Mouse (Mus musculus) C2C12 (cell line): ENCODE measurements around the gene Vamp5.

ENCODE experiments used
- CEBPB ChIP-seq: IDR thresholded peaks from one replicate; pipeline ENCODE4 v1.6.1; 2011; ENCODE audit warnings: low read depth, mild to moderate bottlenecking, control low read depth, moderate library complexity
- CTCF ChIP-seq: IDR thresholded peaks from one replicate; pipeline ENCODE4 v1.5.1; 2011; ENCODE audit not compliant: control insufficient read depth, insufficient read depth, insufficient read length
- FOSL1 ChIP-seq: IDR thresholded peaks from one replicate; pipeline ENCODE4 v1.8.0; 2011; ENCODE audit warnings: mild to moderate bottlenecking, low read length; ENCODE audit not compliant: poor library complexity, insufficient read depth, severe bottlenecking
- MAX ChIP-seq: IDR thresholded peaks from one replicate; pipeline ENCODE4 v1.6.1; 2011; ENCODE audit warnings: mild to moderate bottlenecking, control low read depth
- MYOD1 ChIP-seq: IDR thresholded peaks from one replicate; pipeline ENCODE4 v1.6.1; 2011; ENCODE audit warnings: low read depth; ENCODE audit not compliant: control insufficient read depth, insufficient read length
- MYOG ChIP-seq: IDR thresholded peaks from one replicate; pipeline ENCODE4 v1.6.1; 2011; ENCODE audit not compliant: control insufficient read depth, insufficient read length; ENCODE audit errors: extremely low read depth
- USF1 ChIP-seq: IDR thresholded peaks from one replicate; pipeline ENCODE4 v1.6.1; 2011; ENCODE audit warnings: low read depth, mild to moderate bottlenecking, control low read depth, moderate library complexity

DNA sequence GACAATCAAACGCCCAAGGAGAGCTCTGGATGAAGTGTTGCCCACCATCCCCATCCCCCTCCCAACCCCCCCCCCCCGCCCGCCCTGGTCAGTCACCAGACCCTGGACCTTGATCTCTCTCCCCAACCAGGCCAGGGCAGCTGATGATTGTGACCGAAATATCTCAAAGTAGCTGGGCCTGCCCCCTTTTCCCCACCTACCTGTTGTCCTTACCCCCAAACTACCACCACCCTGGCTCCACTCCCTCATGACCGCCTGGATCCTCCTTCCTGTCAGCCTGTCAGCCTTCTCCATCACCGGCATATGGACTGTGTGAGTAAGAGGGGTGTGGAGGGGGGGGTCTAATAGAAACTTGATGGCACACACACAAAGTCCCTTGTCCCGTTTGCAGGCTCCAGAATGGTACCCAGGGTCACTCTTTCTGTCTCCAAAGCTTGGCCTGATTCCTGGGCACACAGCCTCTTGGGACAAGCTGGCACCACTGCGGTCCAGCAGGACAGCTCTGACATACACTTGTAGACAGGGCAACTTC lies 24.2 kb downstream of the Vamp5 start:
- no peak for TF ChIP-seq MYOG
- TF ChIP-seq CTCF: no peak
- no peak for TF ChIP-seq USF1
- no peak for TF ChIP-seq CEBPB
- no peak for TF ChIP-seq MYOD1
- no peak for TF ChIP-seq FOSL1
- no peak for TF ChIP-seq MAX
